Mouse (Mus musculus) heart, postnatal 4 days (tissue): ENCODE measurements around the gene Mmrn2. TPM values are rescaled to one million over a fixed set of nuclear protein-coding genes. Genes with fewer than 3 reads are reported as not detected.
"Not testable (repeated sequence)": the region's sequence is repeated elsewhere in the genome, so short reads cannot be mapped to it uniquely, and the experiment has no call there.

ENCODE experiments used
- DNase-seq: peaks from one replicate; pipeline ENCODE4 v3.0.0; 2021
- total RNA-seq, 2 experiments: library from RNA; stranded (reverse); gene quantifications; 2 replicates each; pipeline ENCODE4 v1.2.3; 2021

The Mmrn2 gene
- total RNA-seq, 2 experiments from 2014 or later, result 42.1 to 43.6 TPM

GRCm38 (mm10) chr14:34403424-34403823 lies 28.2 kb downstream of the Mmrn2 start:
- no peak for DNase-seq

GRCm38 (mm10) chr14:34410716-34411115 lies 35.5 kb downstream of the Mmrn2 start:
- no peak for DNase-seq

- no peak for DNase-seq
Observed at GRCm38 (mm10) chr14:34412164-34412896, 37.1 kb downstream of the Mmrn2 start.

GRCm38 (mm10) chr14:34416946-34417345 lies 41.7 kb downstream of the Mmrn2 start:
- DNase-seq, result not testable (repeated sequence)

- no peak for DNase-seq
Observed at GRCm38 (mm10) chr14:34417501-34417900, 42.2 kb downstream of the Mmrn2 start.

- DNase-seq, result no peak
Observed at GRCm38 (mm10) chr14:34421078-34421477, 45.8 kb downstream of the Mmrn2 start.

GRCm38 (mm10) chr14:34428274-34428673 lies 53.0 kb downstream of the Mmrn2 start:
- no peak for DNase-seq

- DNase-seq, result no peak
Observed at GRCm38 (mm10) chr14:34429069-34429468, 53.8 kb downstream of the Mmrn2 start.

- DNase-seq, result no peak
Observed at GRCm38 (mm10) chr14:34440526-34441066, 65.3 kb downstream of the Mmrn2 start.

GRCm38 (mm10) chr14:34442531-34442930 lies 67.3 kb downstream of the Mmrn2 start:
- DNase-seq, result no peak

- DNase-seq, result no peak
Observed at GRCm38 (mm10) chr14:34444368-34444767, 69.1 kb downstream of the Mmrn2 start.

GRCm38 (mm10) chr14:34444924-34445323 lies 69.7 kb downstream of the Mmrn2 start:
- no peak for DNase-seq

- no peak for DNase-seq
Observed at GRCm38 (mm10) chr14:34445348-34445747, 70.1 kb downstream of the Mmrn2 start.

- no peak for DNase-seq
Observed at GRCm38 (mm10) chr14:34446624-34447023, 71.4 kb downstream of the Mmrn2 start.

- no peak for DNase-seq
Observed at GRCm38 (mm10) chr14:34447659-34448058, 72.4 kb downstream of the Mmrn2 start.

GRCm38 (mm10) chr14:34448398-34448797 lies 73.1 kb downstream of the Mmrn2 start:
- DNase-seq, result no peak

GRCm38 (mm10) chr14:34449807-34450206 lies 74.5 kb downstream of the Mmrn2 start:
- no peak for DNase-seq

GRCm38 (mm10) chr14:34450451-34450850 lies 75.2 kb downstream of the Mmrn2 start:
- no peak for DNase-seq

GRCm38 (mm10) chr14:34451872-34452271 lies 76.6 kb downstream of the Mmrn2 start:
- DNase-seq, result no peak

- DNase-seq, result no peak
Observed at GRCm38 (mm10) chr14:34453648-34454047, 78.4 kb downstream of the Mmrn2 start.
